Mouse (Mus musculus): Measurements from ENCODE around the gene Skap2. TPM values are rescaled to one million over a fixed set of nuclear protein-coding genes. Genes with fewer than 3 reads are reported as not detected.

Gene Skap2
- polyA plus RNA-seq, 1 experiment from 2014 or later = 15.9 TPM

- no peak overlapping the region for H3K27ac ChIP-seq (ENCODE audit: low read length)
- no peaks in the 10 kb centered on the region for H3K4me1 ChIP-seq (ENCODE audit: control insufficient read depth, insufficient read depth, low read length)
- ATAC-seq (replicated peaks; ENCODE audit: extremely low read depth, insufficient read depth, low FRiP score) = no peak
- no peaks in the 10 kb centered on the region for H3K9me3 ChIP-seq (replicated peaks; ENCODE audit: control insufficient read depth, low read length)
- WGBS = 69% methylated on average over 3 of the region's 3 CpGs
- H3K4me2 ChIP-seq (ENCODE audit: low read depth, low read length) = no peak overlapping the region
- H3K36me3 ChIP-seq (ENCODE audit: control insufficient read depth, insufficient read depth) = no peaks in the 10 kb centered on the region
- H3K4me3 ChIP-seq (ENCODE audit: low read length) = no peak overlapping the region
- no peak overlapping the region for H3K9ac ChIP-seq (ENCODE audit: low read length)
- H3K27me3 ChIP-seq (ENCODE audit: control insufficient read depth, insufficient read depth, low read length) = no peaks in the 10 kb centered on the region
These were observed 34.7 kb downstream of the Skap2 start for GRCm38 (mm10) chr6:51977638-51978037.

- Histone ChIP-seq H3K4me2 (ENCODE audit: low read depth, low read length) (no peak overlapping the region), H3K27me3 (ENCODE audit: control insufficient read depth, insufficient read depth, low read length) (no peaks in the 10 kb centered on the region), H3K4me3 (ENCODE audit: low read length) (no peak overlapping the region), H3K36me3 (ENCODE audit: control insufficient read depth, insufficient read depth) (no peaks in the 10 kb centered on the region), H3K9me3 (replicated peaks; ENCODE audit: control insufficient read depth, low read length) (no peaks in the 10 kb centered on the region), H3K9ac (ENCODE audit: low read length) (no peak overlapping the region), H3K4me1 (ENCODE audit: control insufficient read depth, insufficient read depth, low read length) (no peaks in the 10 kb centered on the region), H3K27ac (ENCODE audit: low read length) (no peak overlapping the region)
- no peak for ATAC-seq (replicated peaks; ENCODE audit: extremely low read depth, insufficient read depth, low FRiP score)
- WGBS = 67% methylated on average over 4 of the region's 4 CpGs
These were observed 36.6 kb downstream of the Skap2 start for GRCm38 (mm10) chr6:51975751-51976150.

- WGBS = 51% methylated on average over 4 of the region's 4 CpGs
- no peaks in the 10 kb centered on the region for H3K27me3 ChIP-seq (ENCODE audit: control insufficient read depth, insufficient read depth, low read length)
- H3K4me1 ChIP-seq (ENCODE audit: control insufficient read depth, insufficient read depth, low read length) = 0 out of 2 replicates have a peak, but pooled peaks cover 2% of the 10 kb centered on the region
- H3K27ac ChIP-seq (ENCODE audit: low read length) = no peak overlapping the region
- no peaks in the 10 kb centered on the region for H3K36me3 ChIP-seq (ENCODE audit: control insufficient read depth, insufficient read depth)
- no peak overlapping the region for H3K4me3 ChIP-seq (ENCODE audit: low read length)
- no peak overlapping the region for H3K9ac ChIP-seq (ENCODE audit: low read length)
- no peak for ATAC-seq (replicated peaks; ENCODE audit: extremely low read depth, insufficient read depth, low FRiP score)
- no peak overlapping the region for H3K4me2 ChIP-seq (ENCODE audit: low read depth, low read length)
- H3K9me3 ChIP-seq (replicated peaks; ENCODE audit: control insufficient read depth, low read length) = no peaks in the 10 kb centered on the region
These were observed 53.4 kb downstream of the Skap2 start for GRCm38 (mm10) chr6:51958992-51959391.

GRCm38 (mm10) chr6:51956048-51956792, 56.1 kb downstream of the Skap2 start:
- ATAC-seq (replicated peaks; ENCODE audit: extremely low read depth, insufficient read depth, low FRiP score) = no peak

GRCm38 (mm10) chr6:51947661-51948060, 64.7 kb downstream of the Skap2 start:
- no peak for ATAC-seq (replicated peaks; ENCODE audit: extremely low read depth, insufficient read depth, low FRiP score)
- Histone ChIP-seq H3K4me1 (ENCODE audit: control insufficient read depth, insufficient read depth, low read length) (no peaks in the 10 kb centered on the region), H3K36me3 (ENCODE audit: control insufficient read depth, insufficient read depth) (no peaks in the 10 kb centered on the region), H3K27me3 (ENCODE audit: control insufficient read depth, insufficient read depth, low read length) (no peaks in the 10 kb centered on the region), H3K4me2 (ENCODE audit: low read depth, low read length) (no peak overlapping the region), H3K9ac (ENCODE audit: low read length) (no peak overlapping the region), H3K4me3 (ENCODE audit: low read length) (no peak overlapping the region), H3K27ac (ENCODE audit: low read length) (no peak overlapping the region), H3K9me3 (replicated peaks; ENCODE audit: control insufficient read depth, low read length) (no peaks in the 10 kb centered on the region)

More at GRCm38 (mm10) chr6:51956048-51956792, 56.1 kb downstream of the Skap2 start:
- H3K9me3 ChIP-seq (replicated peaks; ENCODE audit: control insufficient read depth, low read length) = no peaks in the 10 kb centered on the region
- H3K4me3 ChIP-seq (ENCODE audit: low read length) = no peak overlapping the region
- H3K4me1 ChIP-seq (ENCODE audit: control insufficient read depth, insufficient read depth, low read length) = 0 out of 2 replicates have a peak, but pooled peaks cover 2% of the 10 kb centered on the region
- no peak overlapping the region for H3K4me2 ChIP-seq (ENCODE audit: low read depth, low read length)
- 40% methylated on average over 4 of the region's 4 CpGs for WGBS
- H3K27me3 ChIP-seq (ENCODE audit: control insufficient read depth, insufficient read depth, low read length) = no peaks in the 10 kb centered on the region
- no peaks in the 10 kb centered on the region for H3K36me3 ChIP-seq (ENCODE audit: control insufficient read depth, insufficient read depth)
- H3K27ac ChIP-seq (ENCODE audit: low read length) = no peak overlapping the region
- H3K9ac ChIP-seq (ENCODE audit: low read length) = no peak overlapping the region

- no peak overlapping the region for H3K27ac ChIP-seq (ENCODE audit: low read length)
These were observed 67.4 kb downstream of the Skap2 start for GRCm38 (mm10) chr6:51944916-51945315.

GRCm38 (mm10) chr6:51933998-51934397, 78.4 kb downstream of the Skap2 start:
- Histone ChIP-seq H3K36me3 (ENCODE audit: control insufficient read depth, insufficient read depth) (no peaks in the 10 kb centered on the region), H3K27me3 (ENCODE audit: control insufficient read depth, insufficient read depth, low read length) (no peaks in the 10 kb centered on the region), H3K9me3 (replicated peaks; ENCODE audit: control insufficient read depth, low read length) (no peaks in the 10 kb centered on the region), H3K4me3 (ENCODE audit: low read length) (no peak overlapping the region), H3K4me1 (ENCODE audit: control insufficient read depth, insufficient read depth, low read length) (0 out of 2 replicates have a peak, but pooled peaks cover 3% of the 10 kb centered on the region), H3K4me2 (ENCODE audit: low read depth, low read length) (no peak overlapping the region), H3K9ac (ENCODE audit: low read length) (no peak overlapping the region), H3K27ac (ENCODE audit: low read length) (no peak overlapping the region)
- 35% methylated on average over 4 of the region's 4 CpGs for WGBS
- ATAC-seq (replicated peaks; ENCODE audit: extremely low read depth, insufficient read depth, low FRiP score) = no peak

More at GRCm38 (mm10) chr6:51944916-51945315, 67.4 kb downstream of the Skap2 start:
- Histone ChIP-seq H3K9me3 (replicated peaks; ENCODE audit: control insufficient read depth, low read length) (no peaks in the 10 kb centered on the region), H3K4me2 (ENCODE audit: low read depth, low read length) (no peak overlapping the region), H3K4me1 (ENCODE audit: control insufficient read depth, insufficient read depth, low read length) (no peaks in the 10 kb centered on the region), H3K36me3 (ENCODE audit: control insufficient read depth, insufficient read depth) (no peaks in the 10 kb centered on the region), H3K27me3 (ENCODE audit: control insufficient read depth, insufficient read depth, low read length) (no peaks in the 10 kb centered on the region), H3K4me3 (ENCODE audit: low read length) (no peak overlapping the region), H3K9ac (ENCODE audit: low read length) (no peak overlapping the region)
- no peak for ATAC-seq (replicated peaks; ENCODE audit: extremely low read depth, insufficient read depth, low FRiP score)
- 82% methylated on average over 2 of the region's 2 CpGs for WGBS

- H3K27ac ChIP-seq (ENCODE audit: low read length) = no peak overlapping the region
- 46% methylated on average over 3 of the region's 3 CpGs for WGBS
- no peaks in the 10 kb centered on the region for H3K9me3 ChIP-seq (replicated peaks; ENCODE audit: control insufficient read depth, low read length)
- no peak overlapping the region for H3K4me3 ChIP-seq (ENCODE audit: low read length)
- no peak overlapping the region for H3K9ac ChIP-seq (ENCODE audit: low read length)
- no peak overlapping the region for H3K4me2 ChIP-seq (ENCODE audit: low read depth, low read length)
- H3K27me3 ChIP-seq (ENCODE audit: control insufficient read depth, insufficient read depth, low read length) = no peaks in the 10 kb centered on the region
- 0 out of 2 replicates have a peak, but pooled peaks cover 3% of the 10 kb centered on the region for H3K4me1 ChIP-seq (ENCODE audit: control insufficient read depth, insufficient read depth, low read length)
- H3K36me3 ChIP-seq (ENCODE audit: control insufficient read depth, insufficient read depth) = no peaks in the 10 kb centered on the region
- no peak for ATAC-seq (replicated peaks; ENCODE audit: extremely low read depth, insufficient read depth, low FRiP score)
These were observed 79.2 kb downstream of the Skap2 start for GRCm38 (mm10) chr6:51933034-51933611.

- no peaks in the 10 kb centered on the region for H3K4me1 ChIP-seq (ENCODE audit: control insufficient read depth, insufficient read depth, low read length)
- H3K4me2 ChIP-seq (ENCODE audit: low read depth, low read length) = no peak overlapping the region
- H3K9ac ChIP-seq (ENCODE audit: low read length) = no peak overlapping the region
- ATAC-seq (replicated peaks; ENCODE audit: extremely low read depth, insufficient read depth, low FRiP score) = no peak
- WGBS = 53% methylated on average over 3 of the region's 3 CpGs
- H3K9me3 ChIP-seq (replicated peaks; ENCODE audit: control insufficient read depth, low read length) = no peaks in the 10 kb centered on the region
- no peaks in the 10 kb centered on the region for H3K27me3 ChIP-seq (ENCODE audit: control insufficient read depth, insufficient read depth, low read length)
- no peak overlapping the region for H3K4me3 ChIP-seq (ENCODE audit: low read length)
- H3K36me3 ChIP-seq (ENCODE audit: control insufficient read depth, insufficient read depth) = no peaks in the 10 kb centered on the region
- H3K27ac ChIP-seq (ENCODE audit: low read length) = no peak overlapping the region
These were observed 85.2 kb downstream of the Skap2 start for GRCm38 (mm10) chr6:51927101-51927500.
